Mouse (Mus musculus) spleen, postnatal 14 days (tissue): ENCODE measurements at regions not wholly inside any gene's neighbourhood (a gene's known extent, or its start where the extent isn't known, plus 50 kb on each side); places are given as distances from the start of the nearest gene placed in this dataset.
"Not testable (repeated sequence)": the region's sequence is repeated elsewhere in the genome, so short reads cannot be mapped to it uniquely, and the experiment has no call there.

Source experiments
- DNase-seq, 2 experiments: peaks; one replicate each; pipeline ENCODE4 v3.0.0; 2021 to 2022; ENCODE audit warnings: low spot score in 2 of 2

- no peak for DNase-seq
Measured at GRCm38 (mm10) chr11:27105920-27106319, 512.1 kb upstream of the Vrk2 start.

GRCm38 (mm10) chr11:27102906-27103305, 509.1 kb upstream of the Vrk2 start:
- no peak for DNase-seq

DNA sequence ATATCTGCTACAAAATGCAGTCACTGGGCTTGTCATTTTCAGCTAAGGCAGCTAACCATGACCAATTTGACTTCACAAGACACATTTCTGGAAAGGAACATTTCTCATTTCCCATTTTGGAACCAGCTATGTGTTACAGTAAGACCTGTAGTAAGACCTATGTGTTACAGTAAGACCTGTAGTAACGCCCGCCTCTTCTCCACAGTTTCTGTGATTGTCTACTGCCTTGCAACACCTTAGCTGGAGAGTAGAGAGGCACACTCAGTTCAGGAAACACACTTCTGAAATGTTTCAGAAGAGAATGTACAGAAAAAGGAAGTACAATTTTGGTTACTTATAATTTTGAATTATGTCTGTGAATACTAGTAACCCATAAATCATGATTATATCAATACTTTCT, 508.2 kb upstream of the Vrk2 start:
- no peak for DNase-seq

- DNase-seq: no peak
Measured at GRCm38 (mm10) chr11:27096615-27097014, 502.8 kb upstream of the Vrk2 start.

DNA sequence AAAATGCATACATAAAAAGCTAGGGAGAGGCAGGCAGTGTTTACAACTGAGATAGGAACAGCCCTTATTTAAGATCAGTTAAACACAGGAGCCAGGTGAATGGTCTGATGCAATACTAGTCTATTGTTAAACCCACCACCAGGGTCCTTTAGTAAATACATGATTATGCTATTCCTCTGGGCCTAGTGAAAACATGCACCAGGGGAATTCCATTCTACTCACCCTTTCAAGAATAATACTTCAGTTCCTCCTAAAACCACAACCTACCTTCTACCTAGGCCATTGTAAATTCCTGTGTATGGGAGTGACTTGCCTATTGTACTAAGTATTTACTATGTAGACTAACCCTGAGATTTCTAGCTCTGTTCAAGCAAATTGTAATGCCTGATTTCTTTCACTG, 501.7 kb upstream of the Vrk2 start:
- not testable (repeated sequence) for DNase-seq

GRCm38 (mm10) chr11:27086516-27086915, 492.7 kb upstream of the Vrk2 start:
- no peak for DNase-seq

- no peak for DNase-seq
Measured at GRCm38 (mm10) chr11:27081188-27081587, 487.4 kb upstream of the Vrk2 start.

- DNase-seq: no peak
Measured at GRCm38 (mm10) chr11:27070381-27070780, 476.6 kb upstream of the Vrk2 start.

DNA sequence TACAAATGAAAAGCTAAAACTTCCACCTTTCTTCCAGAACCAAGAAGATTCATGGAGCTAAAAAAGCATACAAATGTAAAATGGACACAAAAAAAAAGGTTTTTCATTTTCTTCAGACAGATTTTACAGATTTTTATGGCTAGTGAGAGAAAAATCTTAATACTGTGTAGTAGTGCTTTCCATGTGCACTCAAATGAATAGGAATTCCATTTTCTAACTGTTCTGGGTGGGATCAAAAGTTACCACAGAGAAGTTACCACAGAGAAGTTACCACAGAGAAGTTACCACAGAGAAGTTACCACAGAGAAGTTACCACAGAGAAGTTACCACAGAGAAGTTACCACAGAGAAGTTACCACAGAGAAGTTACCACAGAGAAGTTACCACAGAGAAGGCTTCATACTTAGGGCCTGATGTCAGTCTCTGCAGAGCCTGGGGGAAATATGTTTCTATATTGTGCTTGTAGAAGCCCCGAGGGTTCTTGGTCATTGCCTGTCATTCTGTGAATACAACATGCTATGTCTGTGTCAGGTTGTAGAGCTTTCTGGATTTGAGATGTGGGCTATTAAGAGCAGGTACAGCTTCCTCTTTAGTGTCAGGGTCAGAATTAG, 433.5 kb upstream of the Vrk2 start:
- no peak for DNase-seq

DNA sequence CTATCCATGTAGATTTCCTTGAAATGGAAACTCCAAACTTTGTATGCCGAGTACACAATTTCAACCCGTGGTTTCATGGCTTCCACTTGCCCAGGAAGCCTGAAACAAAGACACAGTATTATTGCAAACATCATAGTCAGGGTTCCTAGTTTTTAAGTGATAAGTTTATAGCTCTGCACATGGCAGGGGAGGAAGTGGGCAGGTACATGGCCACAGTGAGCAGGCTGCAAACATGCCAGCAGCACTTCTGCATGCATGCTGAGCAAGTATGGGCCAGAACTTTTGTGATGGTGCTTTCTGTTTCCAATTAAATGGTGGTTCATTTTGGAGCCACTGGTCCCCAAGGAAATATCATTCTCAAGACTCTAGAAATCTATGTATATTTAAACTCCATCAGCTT, 431.7 kb upstream of the Vrk2 start:
- no peak for DNase-seq

DNA sequence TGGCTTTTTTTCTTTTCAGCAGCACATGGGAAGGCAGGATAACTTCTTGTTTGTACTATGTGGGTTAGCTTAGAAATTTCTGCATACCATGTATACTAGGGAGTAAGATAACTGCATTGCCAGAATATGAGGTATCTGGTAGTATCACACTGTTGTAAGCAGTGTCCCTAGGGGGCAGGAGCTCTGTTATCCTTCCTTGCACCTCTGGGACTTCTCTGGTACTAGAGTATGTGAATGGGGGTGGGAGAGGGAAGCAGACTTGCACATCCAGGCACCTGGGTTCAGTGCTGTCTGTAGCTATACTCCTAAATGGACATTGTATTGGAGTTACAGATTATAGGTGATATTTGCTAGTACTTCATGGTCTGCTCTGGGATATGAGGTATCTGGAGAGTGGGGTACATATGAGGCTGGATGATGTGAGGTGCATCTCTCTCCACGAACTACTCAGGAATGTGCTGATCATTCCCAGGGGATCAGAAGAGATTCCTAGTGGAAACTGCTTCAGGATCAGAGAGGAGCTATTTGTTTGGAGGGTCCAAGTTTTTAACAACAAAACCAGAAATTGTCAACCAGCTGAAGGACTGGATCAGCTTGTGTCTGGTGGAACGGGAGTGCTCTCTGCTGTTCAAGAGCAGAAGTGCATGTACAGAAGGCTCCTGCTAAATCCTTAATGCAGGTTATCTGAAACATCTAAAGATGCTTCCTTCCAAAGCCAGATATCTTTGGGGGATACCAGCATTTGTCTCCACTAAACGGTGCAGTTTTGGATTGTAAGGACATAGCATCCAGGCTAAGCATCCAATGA, 402.7 kb upstream of the Vrk2 start:
- no peak for DNase-seq

DNA sequence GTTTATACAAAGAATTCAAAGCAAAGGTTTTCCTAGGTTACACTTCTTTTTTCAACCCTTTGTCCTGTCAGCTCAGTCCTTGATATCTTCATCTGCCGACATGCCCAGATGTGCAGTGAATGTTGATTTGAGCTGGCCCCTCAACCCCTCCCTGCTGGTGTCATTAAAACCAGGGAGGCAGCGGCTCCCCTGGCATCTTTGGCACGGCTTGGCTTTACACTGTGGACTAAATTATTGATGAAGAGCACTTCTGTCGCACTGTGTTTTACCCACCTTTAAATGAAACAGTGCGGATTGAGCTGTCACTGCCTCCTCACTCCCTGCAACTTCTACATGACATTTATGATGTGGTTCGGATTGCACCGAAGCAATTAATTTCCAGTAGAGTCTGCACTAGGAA, 387.4 kb upstream of the Vrk2 start:
- DNase-seq: no peak

- no peak for DNase-seq
Measured at GRCm38 (mm10) chr11:26972533-26973081, 378.8 kb upstream of the Vrk2 start.

DNA sequence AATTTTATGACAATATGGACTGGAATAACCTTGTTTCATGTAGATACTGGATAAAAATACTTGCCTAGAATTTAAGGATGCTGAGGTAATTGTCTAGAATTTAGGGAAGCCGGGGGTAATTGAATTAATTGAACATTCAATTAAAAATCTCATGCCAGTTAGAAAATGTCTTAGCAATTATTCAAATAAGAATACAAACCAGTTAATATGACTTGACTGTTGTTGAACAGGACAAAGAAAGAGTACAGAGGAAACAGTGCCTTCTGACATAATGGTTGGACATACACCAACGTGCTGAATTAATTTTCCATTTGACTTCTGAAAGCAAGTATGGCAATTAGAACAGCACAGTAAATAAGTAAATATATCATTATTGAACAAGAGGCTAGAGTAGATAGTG, 377.4 kb upstream of the Vrk2 start:
- DNase-seq: no peak

GRCm38 (mm10) chr11:26967427-26967826, 373.6 kb upstream of the Vrk2 start:
- no peak for DNase-seq

- no peak for DNase-seq
Measured at GRCm38 (mm10) chr11:26962928-26963667, 369.3 kb upstream of the Vrk2 start.

DNA sequence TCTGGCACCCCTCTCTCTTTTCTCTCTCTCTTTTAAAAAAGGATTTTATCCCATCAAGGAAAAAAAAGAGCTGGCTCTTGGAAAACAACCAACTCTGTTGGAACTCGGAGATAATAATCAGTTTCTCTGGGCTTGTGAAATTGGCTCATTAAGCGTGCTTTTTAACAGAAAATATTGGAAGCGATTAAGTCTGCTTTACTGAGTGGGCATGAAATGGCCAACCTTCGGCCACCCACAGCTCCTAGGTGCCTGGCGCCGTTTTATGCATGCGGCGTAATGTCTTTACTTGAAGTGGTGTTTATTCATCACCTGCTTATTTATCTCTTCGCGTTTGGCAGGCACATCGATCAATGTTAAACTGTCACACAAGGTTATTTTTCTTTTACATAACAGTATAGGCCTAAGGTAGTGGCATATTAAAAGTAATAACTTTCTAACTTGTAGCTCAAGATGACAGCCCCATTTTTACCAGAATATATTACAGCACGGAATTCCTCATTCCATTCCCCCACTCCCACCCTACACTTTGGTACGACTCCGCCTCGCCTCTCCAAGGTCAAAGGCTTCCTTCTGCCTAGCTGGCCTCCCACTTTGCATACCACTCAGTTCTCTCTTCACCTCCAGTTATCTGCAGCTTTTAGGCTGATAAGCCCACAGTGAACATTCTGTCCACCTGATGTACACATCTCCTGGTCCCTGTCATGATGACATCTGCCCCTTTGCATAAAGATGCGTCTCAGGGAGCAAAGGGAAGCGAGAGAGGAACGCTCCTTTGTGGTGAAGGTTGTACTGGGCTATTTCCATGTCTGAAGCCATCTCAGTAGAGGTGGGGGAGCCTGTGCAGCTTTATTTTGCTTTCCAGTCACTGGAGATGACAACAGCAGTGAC, 368.5 kb upstream of the Vrk2 start:
- no peak for DNase-seq

DNA sequence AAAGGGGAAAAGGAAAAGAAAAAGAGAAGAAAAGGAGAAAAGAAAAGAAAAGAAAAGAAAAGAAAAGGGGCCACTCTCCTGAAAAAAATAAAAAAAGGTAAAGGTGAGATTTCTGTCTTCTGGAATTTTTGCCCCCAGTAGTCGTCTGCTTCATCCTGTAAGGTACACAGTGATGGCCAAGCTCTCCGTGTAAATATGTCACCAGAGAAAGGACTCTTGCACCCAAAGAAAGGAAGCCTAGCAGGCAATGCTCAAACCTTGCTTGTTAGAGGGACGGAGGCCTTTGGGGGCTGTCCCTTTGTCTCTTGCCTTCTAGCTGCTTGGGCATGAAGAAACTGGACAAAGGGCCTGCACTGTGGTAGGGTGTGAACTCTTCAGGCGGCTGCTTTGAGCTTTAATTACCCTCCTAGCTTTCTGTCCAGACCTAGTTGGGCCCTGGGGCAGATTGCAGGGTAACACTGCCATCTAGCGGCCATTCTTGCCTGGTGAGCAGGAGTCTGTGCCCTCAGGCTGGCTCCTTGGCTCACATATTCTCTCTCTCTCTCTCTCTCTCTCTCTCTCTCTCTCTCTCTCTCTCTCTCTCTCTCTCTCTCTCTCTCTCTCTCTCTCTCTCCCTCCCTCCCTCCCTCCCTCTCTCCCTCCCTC, 367.7 kb upstream of the Vrk2 start:
- peak; percentile 45 to 66 for DNase-seq

- DNase-seq: no peak
Measured at GRCm38 (mm10) chr11:26956153-26956552, 362.4 kb upstream of the Vrk2 start.

- DNase-seq: no peak
Measured at GRCm38 (mm10) chr11:26931766-26932165, 338.0 kb upstream of the Vrk2 start.

DNA sequence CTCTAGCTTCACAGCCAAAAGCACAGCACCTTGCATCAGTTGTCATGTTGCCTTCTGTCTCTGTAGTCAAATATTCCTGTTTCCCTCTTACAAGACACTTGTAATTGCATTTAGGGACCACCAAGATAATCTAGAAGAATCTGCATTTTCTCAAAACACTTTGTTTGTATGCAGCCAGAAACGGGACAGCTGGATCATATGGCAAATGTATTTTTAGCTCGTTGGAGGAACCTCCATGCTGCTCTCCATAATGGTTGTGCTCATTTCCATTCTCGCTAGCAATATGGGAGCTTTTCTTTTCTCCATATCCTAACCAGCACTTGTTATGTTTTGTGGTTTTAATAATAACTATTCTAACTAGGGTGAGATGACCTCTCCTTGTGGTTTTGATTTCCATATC, 313.3 kb upstream of the Vrk2 start:
- no peak for DNase-seq
